Mouse (Mus musculus) embryo, embryonic 10 days (tissue): ENCODE data around the gene Tubb2a.
A peak's percentile ranks its signal among the peaks of the same experiment; 100 is the strongest.

Source experiments
- DNase-seq: peaks from one replicate; pipeline ENCODE4 v3.0.0-alpha.2; 2015; ENCODE audit warnings: low spot score

The Tubb2a gene

GRCm38 (mm10) chr13:34077492-34078271 is at the start of gene Tubb2a:
Gene Tubb2a (minus strand): TSS chr13:34078007.
- peak; percentile 86 for DNase-seq

- DNase-seq: no peak
Measured at GRCm38 (mm10) chr13:34125711-34126110, 47.9 kb upstream of the Tubb2a start.

DNA sequence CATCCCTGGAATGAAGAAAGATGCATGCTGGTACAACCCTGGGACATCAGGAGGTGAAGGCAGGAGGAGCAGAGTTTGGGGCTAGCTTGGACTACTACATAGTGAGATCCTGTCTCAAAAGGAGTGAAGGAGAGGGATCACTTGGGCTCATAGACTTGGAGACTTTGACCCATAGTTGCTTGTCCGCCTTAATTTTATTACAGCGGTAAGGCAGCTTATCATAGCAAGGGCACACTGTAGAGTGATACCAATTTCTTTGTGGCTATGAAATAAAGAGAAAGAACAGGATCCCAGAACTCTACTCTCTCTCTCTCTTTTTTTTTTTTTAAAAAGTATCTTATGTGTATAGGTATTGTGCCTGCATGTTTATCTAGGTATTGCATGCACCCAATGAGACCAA is 42.7 kb upstream of the Tubb2a start:
- no peak for DNase-seq

DNA sequence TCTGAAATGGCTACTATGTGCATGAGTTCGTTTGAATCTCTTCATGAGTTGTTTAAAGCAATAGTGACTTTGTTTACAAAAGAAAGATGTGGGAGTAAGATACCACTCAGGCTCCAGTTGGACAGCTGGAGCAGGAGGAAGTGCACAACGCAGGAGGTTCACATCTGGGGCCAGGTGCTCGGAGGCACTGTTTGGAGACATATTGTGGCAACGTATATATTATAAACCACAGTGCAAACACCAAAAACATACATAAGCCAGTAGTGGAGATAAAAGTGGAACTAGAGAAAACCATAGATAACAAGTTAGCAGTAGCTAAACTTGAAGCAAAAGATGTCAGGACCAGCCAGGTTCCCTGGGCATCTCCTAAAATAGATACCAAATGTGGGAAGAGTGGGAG is 41.6 kb upstream of the Tubb2a start:
- no peak for DNase-seq

GRCm38 (mm10) chr13:34118816-34119215 is 41.0 kb upstream of the Tubb2a start:
- DNase-seq: no peak

- no peak for DNase-seq
Measured at GRCm38 (mm10) chr13:34116508-34116907, 38.7 kb upstream of the Tubb2a start.

DNA sequence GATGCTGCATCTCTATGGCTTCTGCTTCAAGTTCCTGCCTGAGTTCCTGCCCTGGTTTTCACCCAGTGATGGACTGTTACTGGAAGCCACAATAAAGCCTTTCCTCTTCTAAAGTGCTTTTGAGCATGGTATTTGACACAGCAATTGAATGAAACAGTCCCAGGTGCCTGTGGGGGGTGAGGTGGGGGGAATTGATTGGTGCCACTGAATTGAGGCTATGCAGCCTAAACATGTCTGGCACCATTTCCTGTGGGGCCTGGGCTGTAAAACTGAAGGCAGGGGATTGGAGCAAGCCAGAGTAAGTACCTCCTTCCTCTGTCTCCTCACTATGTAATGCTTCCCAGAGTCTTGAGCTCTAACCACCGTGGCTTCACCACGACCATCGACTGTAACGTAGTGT is 36.8 kb upstream of the Tubb2a start:
- DNase-seq: no peak

DNA sequence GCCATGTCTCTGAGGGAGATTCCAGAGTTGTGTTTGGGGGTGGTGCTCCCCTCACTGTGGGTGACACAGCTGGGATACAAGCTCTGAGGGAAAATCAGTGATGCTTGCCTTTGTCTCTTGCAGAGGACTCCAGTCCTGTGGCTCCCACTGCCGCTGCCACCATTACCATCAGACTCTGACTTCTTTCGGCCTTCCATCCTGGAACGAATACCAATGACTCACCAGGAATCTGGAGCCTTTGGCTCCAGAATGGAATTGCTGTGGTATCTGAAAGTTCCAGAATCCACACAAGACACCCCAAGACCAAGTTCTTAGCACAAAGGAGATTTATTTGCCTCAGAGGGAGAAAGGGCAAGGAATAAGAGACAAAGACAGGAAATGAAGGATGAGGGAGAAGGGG is 35.3 kb upstream of the Tubb2a start:
- no peak for DNase-seq

GRCm38 (mm10) chr13:34112369-34113081 is 34.7 kb upstream of the Tubb2a start:
- DNase-seq: no peak

- DNase-seq: no peak
Measured at GRCm38 (mm10) chr13:34111878-34112277, 34.1 kb upstream of the Tubb2a start.

DNA sequence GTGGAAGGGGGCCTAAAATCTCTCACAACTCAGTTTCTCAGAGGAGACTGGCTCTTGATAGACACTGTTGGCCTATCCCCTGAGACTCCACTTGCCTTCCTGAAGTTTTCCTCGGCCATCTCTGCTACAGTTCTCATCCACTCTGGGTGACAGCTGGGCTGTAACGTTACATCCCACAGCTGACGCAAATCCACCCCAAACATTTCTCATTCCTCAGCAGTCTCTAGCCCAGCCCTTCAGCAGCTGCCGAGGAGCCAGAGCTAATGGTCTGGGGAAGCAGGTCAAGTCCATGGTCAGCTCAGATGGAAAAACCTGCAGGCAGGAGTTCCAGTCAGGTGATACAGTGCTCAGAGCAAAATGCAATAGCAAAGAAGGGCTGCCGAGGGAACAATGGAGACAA is 33.2 kb upstream of the Tubb2a start:
- DNase-seq: no peak

DNA sequence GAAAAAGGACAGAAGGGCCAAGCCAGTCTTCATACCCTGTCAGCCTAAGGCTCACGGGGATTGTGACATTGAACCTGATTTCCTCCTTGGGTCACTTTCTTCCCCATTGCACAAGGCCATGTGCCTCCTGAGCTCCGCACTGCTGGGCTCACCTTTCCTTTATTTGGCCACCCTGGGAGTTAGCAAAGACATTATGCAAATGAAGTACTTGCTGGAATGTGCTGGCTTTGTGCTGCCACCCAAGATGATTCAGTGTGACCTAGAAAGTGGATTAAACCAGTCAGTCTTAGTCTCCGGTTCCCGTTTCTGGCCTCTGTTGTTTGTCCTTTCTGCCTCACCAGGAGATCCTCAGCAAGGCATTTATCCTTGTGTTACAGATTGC is 31.9 kb upstream of the Tubb2a start:
- no peak for DNase-seq

DNA sequence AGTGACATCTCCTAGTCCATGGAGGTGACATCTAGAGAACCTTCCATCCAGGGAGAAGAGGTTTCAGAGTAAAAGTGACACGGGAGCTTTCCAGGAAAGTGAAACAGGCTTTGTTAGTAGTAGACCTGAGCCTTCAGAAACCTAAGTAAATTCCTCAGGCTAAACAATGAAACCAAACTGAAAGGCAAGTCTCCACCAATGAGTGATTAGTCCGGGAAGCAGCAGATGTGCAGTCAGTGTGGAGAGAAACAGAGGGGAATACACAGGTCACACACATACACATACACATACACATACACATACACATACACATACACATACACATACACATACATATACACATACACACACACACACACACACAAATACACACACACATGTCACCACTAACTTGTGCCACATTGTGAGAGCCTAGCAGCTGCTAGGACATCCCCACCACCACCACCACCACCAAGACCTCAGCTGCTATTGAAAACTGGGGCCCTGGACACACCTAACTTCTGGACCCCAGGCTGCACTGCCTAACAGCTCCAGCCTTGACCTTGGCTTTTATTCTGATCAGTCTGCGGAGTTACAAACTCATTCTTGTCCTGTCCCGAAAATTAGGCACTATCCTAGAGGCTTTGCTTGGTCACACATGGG is 31.3 kb upstream of the Tubb2a start:
- no peak for DNase-seq

DNA sequence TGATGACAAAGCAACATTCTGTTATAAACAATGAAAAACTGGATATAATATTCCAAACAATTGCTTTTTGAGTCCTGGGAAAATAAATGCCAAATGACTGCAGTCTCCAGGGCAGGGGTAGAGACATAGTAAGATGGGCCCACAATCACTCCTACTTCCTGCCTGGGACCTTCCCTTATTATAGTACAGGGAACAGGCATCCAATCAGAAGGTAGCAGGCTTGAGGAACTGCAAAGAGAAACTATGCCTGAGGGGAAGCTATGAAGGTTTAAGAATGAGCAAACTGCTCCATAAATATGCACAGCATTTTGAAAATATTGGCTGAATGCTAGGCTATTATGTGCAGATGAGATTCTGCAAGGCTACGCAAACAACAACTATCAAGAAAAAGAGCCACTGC is 29.2 kb upstream of the Tubb2a start:
- DNase-seq: no peak

DNA sequence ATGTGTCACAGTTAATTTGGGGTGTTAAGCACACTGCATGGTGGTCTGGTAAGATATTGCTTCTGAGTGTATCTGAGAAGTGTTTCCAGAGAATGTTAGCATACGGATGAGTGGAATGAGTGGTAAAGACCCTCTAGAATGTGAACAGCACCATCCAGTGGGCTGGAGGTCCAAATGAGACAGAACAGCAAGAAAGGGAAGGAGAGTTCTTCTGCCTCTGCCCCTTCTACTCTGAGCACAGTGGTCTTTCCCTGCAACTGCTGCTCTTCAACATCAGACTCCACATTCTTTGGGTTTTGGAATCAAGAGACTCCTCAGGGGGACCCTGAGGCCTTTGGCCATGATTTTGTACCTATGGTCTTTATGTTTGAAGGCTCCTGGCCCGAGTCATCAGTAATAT is 28.4 kb upstream of the Tubb2a start:
- DNase-seq: no peak

DNA sequence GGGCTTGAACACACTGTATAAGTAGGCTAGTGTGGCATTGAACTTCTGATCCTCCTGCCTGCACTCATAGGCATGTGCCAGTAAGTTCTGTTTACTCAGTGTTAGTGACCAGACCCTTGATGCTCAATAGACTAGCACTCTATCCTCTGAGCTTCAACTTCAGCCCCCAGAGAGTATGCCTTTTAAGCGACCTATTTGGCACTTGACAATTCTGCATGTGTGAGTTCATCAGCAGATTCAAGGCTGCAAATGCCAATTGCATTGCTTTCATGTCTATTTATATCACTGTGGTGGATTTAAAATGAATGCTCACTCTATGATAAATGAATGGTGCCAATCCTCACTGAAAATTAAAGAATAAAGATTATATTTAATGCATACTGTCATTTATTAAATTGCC is 27.6 kb upstream of the Tubb2a start:
- no peak for DNase-seq

- no peak for DNase-seq
Measured at GRCm38 (mm10) chr13:34101908-34102307, 24.1 kb upstream of the Tubb2a start.

GRCm38 (mm10) chr13:34101247-34101646 is 23.4 kb upstream of the Tubb2a start:
- DNase-seq: no peak

DNA sequence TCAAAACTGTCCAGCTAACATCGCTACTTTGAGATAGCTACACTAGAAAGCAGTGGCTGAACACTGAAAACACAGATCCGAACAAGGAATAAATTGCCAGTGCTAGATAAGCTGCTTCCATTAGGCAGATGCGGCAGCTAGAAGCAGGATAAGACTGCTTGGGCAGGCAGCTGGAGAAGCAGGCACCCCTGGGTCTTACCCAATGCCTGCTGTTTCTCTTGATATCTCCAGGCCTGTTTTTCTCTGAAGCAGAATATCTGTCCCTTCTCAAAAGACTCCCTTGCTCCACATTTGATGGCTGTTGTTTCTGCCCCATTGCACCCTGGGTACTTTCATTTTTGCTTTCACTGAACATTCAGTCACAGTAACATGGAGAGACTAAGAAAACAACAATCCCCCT is 22.9 kb upstream of the Tubb2a start:
- DNase-seq: no peak

DNA sequence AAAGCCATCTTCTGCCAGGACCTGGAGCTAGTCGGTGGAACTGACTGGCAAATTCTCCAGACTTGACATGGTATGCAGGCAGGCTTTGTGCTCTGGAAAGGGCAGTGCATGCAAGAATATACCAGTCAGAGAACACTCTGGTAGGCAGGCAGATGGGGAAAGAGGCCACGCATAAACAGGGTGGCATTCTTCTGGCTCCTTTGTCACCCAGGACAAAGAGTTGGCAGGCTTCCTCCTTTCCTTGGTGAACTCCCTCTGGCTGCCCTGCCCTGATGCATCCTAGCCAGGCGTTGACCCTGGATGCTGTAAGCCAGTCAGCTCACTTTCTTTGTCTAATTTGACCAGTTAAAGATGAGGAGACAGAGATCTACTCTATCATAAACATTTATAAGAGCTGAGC is 19.3 kb upstream of the Tubb2a start:
- no peak for DNase-seq

DNA sequence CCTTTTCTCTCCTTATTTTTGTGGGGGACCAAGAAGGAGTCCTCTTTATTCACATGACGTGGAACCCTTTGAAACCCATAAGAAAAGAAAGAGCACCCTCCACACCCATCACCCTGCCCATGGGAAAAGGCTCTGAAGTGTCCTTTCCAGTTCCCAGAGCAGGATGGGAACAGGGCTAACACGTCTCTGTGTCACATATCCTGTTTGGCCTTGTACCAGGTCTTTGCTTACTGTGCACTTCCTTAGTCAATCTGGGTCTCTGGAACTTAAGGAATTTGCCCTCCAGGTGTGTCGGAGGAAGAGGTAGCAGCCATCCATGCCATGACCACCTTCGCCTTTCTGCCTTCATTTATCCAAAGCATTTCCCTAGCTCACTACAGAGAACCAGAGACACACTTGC is 18.6 kb upstream of the Tubb2a start:
- no peak for DNase-seq

DNA sequence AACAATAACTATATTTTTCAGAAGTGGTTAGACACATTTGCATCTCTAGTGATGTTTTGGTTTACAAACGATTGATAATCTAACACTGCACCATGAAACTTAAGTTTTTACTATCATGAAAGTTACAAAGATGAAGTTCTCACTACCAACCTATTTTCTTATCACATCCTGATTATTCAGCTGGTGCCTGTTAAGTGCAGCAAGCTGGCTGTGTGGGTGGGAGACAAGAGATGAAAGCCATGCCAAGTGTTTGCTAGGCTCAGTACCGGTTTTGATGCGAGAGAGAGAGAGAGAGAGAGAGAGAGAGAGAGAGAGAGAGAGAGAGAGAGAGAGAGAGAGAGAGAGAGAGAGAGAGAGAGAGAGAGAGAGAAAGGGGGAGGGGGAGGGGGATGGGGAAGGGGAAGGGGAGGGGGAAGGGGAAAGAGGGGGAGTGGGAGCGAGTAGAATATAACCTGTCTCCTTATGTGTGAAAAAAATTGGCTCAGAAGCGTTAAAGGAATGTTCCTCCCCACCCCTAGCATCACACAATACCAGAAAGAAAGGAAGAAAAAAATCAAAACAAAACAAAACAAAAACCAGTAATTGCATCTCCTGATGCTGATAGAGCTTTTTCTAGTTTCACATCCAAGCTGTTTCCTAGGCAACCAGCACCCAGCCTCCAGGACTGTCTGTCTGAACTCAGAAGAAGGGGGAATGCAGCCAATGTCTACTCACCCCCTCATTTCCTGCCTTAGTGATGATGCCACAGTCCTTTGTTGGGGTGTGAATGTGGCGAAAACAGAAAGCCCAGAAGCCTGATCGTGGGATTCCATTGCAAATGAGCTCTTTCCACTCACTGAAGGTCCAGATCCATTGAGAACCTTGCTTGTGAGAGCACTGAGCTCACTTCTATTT is 18.0 kb upstream of the Tubb2a start:
- DNase-seq: peak; percentile 65
